31 mouse cellular contexts compared by ENCODE assay signal in genomic region chr13:27148264-27148663, GRCm38 (mm10). TPM values are rescaled to one million over a fixed set of nuclear protein-coding genes. Genes with fewer than 3 reads are reported as not detected.
DNase-seq lines count a peak whose midpoint lies in the region; TF ChIP-seq lines count a peak whose summit lies in the region.
"Had no signal": no experiment of that assay in that cellular context is flagged by ENCODE, and none has a peak within 500 bp of the region (broad histone marks: within the 10 kb centered on the region; RNA-seq: fewer than 3 reads in every experiment).

No protein-coding gene starts in this region.

- DNase-seq in 3134 (ENCODE audit: extremely low read depth, insufficient read length, low spot score) (peak; percentile 11), 3T3-L1 (ENCODE audit: low read depth, low spot score) (peak; percentile 75), NIH3T3 (ENCODE audit: low read depth) (peak; percentile 37)
- no peak for DNase-seq in spleen, postnatal 36 days (ENCODE audit: low spot score in 2 of 2)
- no peak for DNase-seq in urinary bladder, postnatal 14 days (ENCODE audit: low spot score)
- no peak for DNase-seq in left cerebral cortex, postnatal 25 days (ENCODE audit: low spot score in 2 of 2)
- DNase-seq in embryo, embryonic 10 days (ENCODE audit: low spot score) = no peak
- DNase-seq: adrenal gland, adult 2 months; adrenal gland, adult 8-10 months; adrenal gland, postnatal 10 days; adrenal gland, postnatal 14 days; adrenal gland, postnatal 25 days; adrenal gland, postnatal 36 days; B cell, adult 2 months; cerebellum, adult 11 months; cerebellum, adult 11-12 months; cerebellum, adult 18-20 months; cerebellum, adult 2 months; cerebellum, adult 8-10 months; cerebellum, adult 9-10 months had no signal

- no peak overlapping the region for H3K4me3 ChIP-seq in C2C12 (ENCODE audit: insufficient read depth, poor library complexity, severe bottlenecking)

- intact Hi-C loops in left cerebral cortex, postnatal 25 days (cut with DNase I) = no loop called here

- no peaks in the 10 kb centered on the region for H3K79me3 ChIP-seq in C2C12 (ENCODE audit: low read depth)

- H3K79me2 ChIP-seq in C2C12 (ENCODE audit: control insufficient read depth, insufficient read depth) = no peaks in the 10 kb centered on the region

- H3ac ChIP-seq in C2C12 (ENCODE audit: control insufficient read depth, insufficient read length, low read depth) = no peak overlapping the region

- H3K36me3 ChIP-seq in C2C12 (ENCODE audit: control insufficient read depth, insufficient read depth) = no peaks in the 10 kb centered on the region
- H3K36me3 ChIP-seq: G1E had no signal

- no peak for TF ChIP-seq CTCF in C2C12 (IDR thresholded peaks at IDR 0.05; ENCODE audit: control insufficient read depth, insufficient read depth, insufficient read length)

- no peaks in the 10 kb centered on the region for H3K27me3 ChIP-seq in C2C12 (ENCODE audit: control insufficient read depth, insufficient read depth, insufficient read length)
- H3K27me3 ChIP-seq: CH12.LX, Patski had no signal

TF ChIP-seq in C2C12, 6 proteins besides CTCF, POLR2A, EP300 and RAD21:
- no peak for TF ChIP-seq USF1 (IDR thresholded peaks at IDR 0.05; ENCODE audit: low read depth)
- peak; percentile 5 for TF ChIP-seq CEBPB (IDR thresholded peaks at IDR 0.05; ENCODE audit: low read depth)
- no peak for TF ChIP-seq MYOG (IDR thresholded peaks at IDR 0.05; ENCODE audit: control insufficient read depth, extremely low read depth, insufficient read length)
- peak; percentile 85 for TF ChIP-seq FOSL1 (IDR thresholded peaks at IDR 0.05; ENCODE audit: insufficient read depth, low read length, poor library complexity, severe bottlenecking)

RNA-seq across cellular contexts. Expression of gene Prl3d3, which starts 8.3 kb away (rescaled TPM):
- 0.22 TPM for polyA plus RNA-seq in C2C12 (2012; fragmentation: generic; extraction: Trizol)
- total RNA-seq in left cerebral cortex, postnatal 25 days (2021) = not detected
- total RNA-seq: adrenal gland, adult 18-20 months; adrenal gland, adult 2 months; adrenal gland, adult 8-10 months; adrenal gland, postnatal 10 days; adrenal gland, postnatal 14 days; adrenal gland, postnatal 25 days; adrenal gland, postnatal 36 days; adrenal gland, postnatal 4 days; CH12.LX; ES-E14; G1E; MEL had no signal
- polyA plus RNA-seq: activated CD4-positive, CD25-positive, alpha-beta regulatory T cell, adult 4 months; adrenal gland, adult 2 months; brain, embryonic 14.5 days; CD4-positive, CD25-positive, alpha-beta regulatory T cell, adult 4 months; cerebellum, adult 2 months; G1E; Patski had no signal

RNA-seq across cellular contexts. Expression of gene Prl3d2, which starts 26.8 kb away (rescaled TPM):
- polyA plus RNA-seq in C2C12 (2012; fragmentation: generic; extraction: Trizol) = 0.21 TPM
- not detected for total RNA-seq in left cerebral cortex, postnatal 25 days (2021)
- total RNA-seq: adrenal gland, adult 18-20 months; adrenal gland, adult 2 months; adrenal gland, adult 8-10 months; adrenal gland, postnatal 10 days; adrenal gland, postnatal 14 days; adrenal gland, postnatal 25 days; adrenal gland, postnatal 36 days; adrenal gland, postnatal 4 days; CH12.LX; G1E; MEL had no signal
- polyA plus RNA-seq: activated CD4-positive, CD25-positive, alpha-beta regulatory T cell, adult 4 months; adrenal gland, adult 2 months; brain, embryonic 14.5 days; CD4-positive, CD25-positive, alpha-beta regulatory T cell, adult 4 months; cerebellum, adult 2 months; G1E; Patski had no signal

RNA-seq across cellular contexts. Expression of gene Prl3c1, which starts 48.2 kb away (rescaled TPM):
- polyA plus RNA-seq in C2C12 (2012; fragmentation: generic; extraction: Trizol) = not detected
- not detected for total RNA-seq in left cerebral cortex, postnatal 25 days (2021)
- total RNA-seq: adrenal gland, adult 18-20 months; adrenal gland, adult 2 months; adrenal gland, adult 8-10 months; adrenal gland, postnatal 10 days; adrenal gland, postnatal 14 days; adrenal gland, postnatal 25 days; adrenal gland, postnatal 36 days; adrenal gland, postnatal 4 days; CH12.LX; ES-E14; G1E; MEL had no signal
- polyA plus RNA-seq: activated CD4-positive, CD25-positive, alpha-beta regulatory T cell, adult 4 months; adrenal gland, adult 2 months; brain, embryonic 14.5 days; CD4-positive, CD25-positive, alpha-beta regulatory T cell, adult 4 months; cerebellum, adult 2 months; G1E; Patski had no signal

RNA-seq across cellular contexts. Expression of gene Prl3d1, which starts 54.3 kb away (rescaled TPM):
- polyA plus RNA-seq in C2C12 (2012; fragmentation: generic; extraction: Trizol) = not detected
- total RNA-seq in left cerebral cortex, postnatal 25 days (2021) = not detected
- total RNA-seq: adrenal gland, adult 18-20 months; adrenal gland, adult 2 months; adrenal gland, adult 8-10 months; adrenal gland, postnatal 10 days; adrenal gland, postnatal 14 days; adrenal gland, postnatal 25 days; adrenal gland, postnatal 36 days; adrenal gland, postnatal 4 days; CH12.LX; G1E; MEL had no signal
- polyA plus RNA-seq: activated CD4-positive, CD25-positive, alpha-beta regulatory T cell, adult 4 months; adrenal gland, adult 2 months; brain, embryonic 14.5 days; CD4-positive, CD25-positive, alpha-beta regulatory T cell, adult 4 months; cerebellum, adult 2 months; G1E; Patski had no signal

Comparison
In these comparisons a context has a peak if more than half of its experiments do, and no peak if none do; other contexts are left out.
1. DNase-seq: peak in 3134 (single experiment), 3T3-L1 (single experiment) and NIH3T3 (single experiment); none in spleen, postnatal 36 days (0 of 2), urinary bladder, postnatal 14 days (single experiment), left cerebral cortex, postnatal 25 days (0 of 2) and embryo, embryonic 10 days (single experiment).